Mouse (Mus musculus) liver, embryonic 14.5 days (tissue): ENCODE results near the gene Rabl6. TPM values are rescaled to one million over a fixed set of nuclear protein-coding genes. Genes with fewer than 3 reads are reported as not detected.
A peak's percentile ranks its signal among the peaks of the same experiment; 100 is the strongest.

Experiments
- ATAC-seq: fragments of 200-750 bp; cut with Nextera tagmentation; 2 replicates; pipeline ENCODE4 v1.8.0; 2017; ENCODE audit warnings: moderate number of reproducible peaks, mild to moderate bottlenecking, moderate library complexity; ENCODE audit not compliant: insufficient read depth
- DNase-seq, 3 experiments: peaks; one replicate each; pipeline ENCODE4 v3.0.0-alpha.2; 2012 to 2013; ENCODE audit warnings: low read depth in 3 of 3, low spot score in 3 of 3
- H3K27ac ChIP-seq: fragments of 300-500 bp; sonication (generic); 2 replicates; pipeline ENCODE4 v1.5.1; 2014; ENCODE audit warnings: moderate library complexity, mild to moderate bottlenecking, control low read depth, inconsistent platforms
- H3K27me3 ChIP-seq: fragments of 300-500 bp; sonication (generic); 2 replicates; pipeline ENCODE4 v1.6.1; 2014; ENCODE audit warnings: mild to moderate bottlenecking, low read length, moderate library complexity; ENCODE audit not compliant: control insufficient read depth, insufficient read depth
- H3K36me3 ChIP-seq: fragments of 300-500 bp; sonication (generic); replicated peaks from 2 replicates; pipeline ENCODE4 v1.6.1; 2014; ENCODE audit warnings: low read depth; ENCODE audit not compliant: control insufficient read depth, insufficient read depth
- H3K4me1 ChIP-seq, 2 experiments: fragments of 200-500 bp in 1 of 2; fragments of 300-500 bp in 1 of 2; sonication (generic) in 1 of 2; replicated peaks; 2 replicates each; pipeline ENCODE4 v1.6.1; 2012 to 2014; ENCODE audit warnings: antibody characterized with exemption in 1 of 2, inconsistent platforms in 1 of 2, low read length in 1 of 2; ENCODE audit not compliant: control insufficient read depth in 2 of 2, insufficient read depth in 2 of 2
- H3K4me2 ChIP-seq: fragments of 300-500 bp; sonication (generic); 2 replicates; pipeline ENCODE4 v1.6.1; 2014; ENCODE audit warnings: low read depth, mild to moderate bottlenecking, control low read depth, moderate library complexity
- H3K4me3 ChIP-seq, 2 experiments: fragments of 200-500 bp in 1 of 2; fragments of 300-500 bp in 1 of 2; sonication (generic) in 1 of 2; 2 replicates each; pipeline ENCODE4 v1.5.1; 2012 to 2014; ENCODE audit warnings: low read depth in 2 of 2, low read length in 2 of 2, mild to moderate bottlenecking in 2 of 2, control low read depth in 1 of 2, inconsistent platforms in 1 of 2, moderate library complexity in 1 of 2; ENCODE audit not compliant: insufficient read depth in 1 of 2
- H3K9ac ChIP-seq: fragments of 300-500 bp; sonication (generic); replicated peaks from 2 replicates; pipeline ENCODE4 v1.6.1; 2014; ENCODE audit warnings: mild to moderate bottlenecking, control low read depth, moderate library complexity
- H3K9me3 ChIP-seq: fragments of 300-500 bp; sonication (generic); 2 replicates; pipeline ENCODE4 v1.6.1; 2016; ENCODE audit warnings: low read length, mixed read lengths; ENCODE audit not compliant: control insufficient read depth
- CTCF ChIP-seq: IDR thresholded peaks from 2 replicates; pipeline ENCODE4 v1.5.1; 2016; ENCODE audit warnings: antibody characterized with exemption, low read depth, control low read depth
- EP300 ChIP-seq: IDR thresholded peaks from 2 replicates; pipeline ENCODE4 v1.6.1; 2016; ENCODE audit warnings: antibody characterized with exemption, low read depth
- WGBS: fragments of 180-500 bp; shearing (Covaris S2); extraction: QIAGEN DNeasy Blood & Tissue Kit; methylation state at CpG from one replicate; pipeline ENCODE4 v1.1.7; 2014; ENCODE audit not compliant: insufficient replicate concordance; 5-methylcytosine and 5-hydroxymethylcytosine counted together
- polyA plus RNA-seq, 2 experiments: library from polyadenylated mRNA; depleted of rRNA in 1 of 2; stranded (reverse) in 1 of 2; unstranded in 1 of 2; fragments of >200 nt; fragmentation: Nextera tagmentation in 1 of 2; extraction: Ambion mirVana in 1 of 2; gene quantifications; 2 replicates each; pipeline versions ENCODE4 v1.2.1 to v1.2.3; 2012 to 2014

The Rabl6 gene
- polyA plus RNA-seq, 2 experiments, result 18.6 to 21.5 TPM

GRCm38 (mm10) chr2:25573068-25573467, 35.3 kb downstream of the Rabl6 start:
- H3K9ac ChIP-seq, result no peak overlapping the region
- H3K4me3 ChIP-seq, result no peak overlapping the region
- peak overlapping the region; percentile 86 for H3K4me2 ChIP-seq
- DNase-seq, result no peak
- peaks cover 27% of the 10 kb centered on the region for H3K27me3 ChIP-seq
- no peak for TF ChIP-seq EP300
- no peak for TF ChIP-seq CTCF
- peaks cover 10 to 13% of the 10 kb centered on the region in 2 experiments for H3K4me1 ChIP-seq
- H3K27ac ChIP-seq, result no peak overlapping the region
- WGBS, result 63% methylated on average over 2 of the region's 2 CpGs
- H3K36me3 ChIP-seq, result no peaks in the 10 kb centered on the region
- no peaks in the 10 kb centered on the region for H3K9me3 ChIP-seq
- ATAC-seq, result no peak

- Histone ChIP-seq H3K27ac (no peak overlapping the region), H3K27me3 (peaks cover 8% of the 10 kb centered on the region), H3K4me3 (no peak overlapping the region), H3K4me2 (no peak overlapping the region), H3K4me1 (peaks cover 10 to 13% of the 10 kb centered on the region in 2 experiments), H3K9ac (no peak overlapping the region), H3K36me3 (no peaks in the 10 kb centered on the region), H3K9me3 (no peaks in the 10 kb centered on the region)
- no peak for TF ChIP-seq CTCF
- TF ChIP-seq EP300, result no peak
- 63% methylated on average over 4 of the region's 4 CpGs for WGBS
- no peak for ATAC-seq
- DNase-seq, result no peak
Observed at GRCm38 (mm10) chr2:25571221-25571620, 37.1 kb downstream of the Rabl6 start.

GRCm38 (mm10) chr2:25569323-25569722, 39.0 kb downstream of the Rabl6 start:
- H3K27ac ChIP-seq, result no peak overlapping the region
- H3K9me3 ChIP-seq, result no peaks in the 10 kb centered on the region
- no peak for DNase-seq
- no peaks in the 10 kb centered on the region for H3K27me3 ChIP-seq
- WGBS, result 83% methylated on average over 3 of the region's 3 CpGs
- H3K4me2 ChIP-seq, result no peak overlapping the region
- no peak overlapping the region for H3K4me3 ChIP-seq
- peaks cover 7 to 10% of the 10 kb centered on the region in 2 experiments for H3K4me1 ChIP-seq
- H3K9ac ChIP-seq, result no peak overlapping the region
- no peaks in the 10 kb centered on the region for H3K36me3 ChIP-seq
- TF ChIP-seq CTCF (no peak), EP300 (no peak)
- ATAC-seq, result no peak

- Histone ChIP-seq H3K4me3 (no peak overlapping the region), H3K27ac (no peak overlapping the region), H3K4me2 (no peak overlapping the region), H3K9me3 (no peaks in the 10 kb centered on the region), H3K27me3 (no peaks in the 10 kb centered on the region), H3K36me3 (peaks cover 3% of the 10 kb centered on the region), H3K9ac (no peak overlapping the region), H3K4me1 (peaks cover 3 to 4% of the 10 kb centered on the region in 2 experiments)
- DNase-seq (no peak), ATAC-seq (no peak)
- 76% methylated on average over 6 of the region's 6 CpGs for WGBS
- TF ChIP-seq CTCF, result no peak
- TF ChIP-seq EP300, result no peak
Observed at GRCm38 (mm10) chr2:25568473-25569019, 39.8 kb downstream of the Rabl6 start.

- H3K36me3 ChIP-seq, result peaks cover 17% of the 10 kb centered on the region
- TF ChIP-seq EP300, result no peak
- TF ChIP-seq CTCF, result peak; percentile 40
- no peak overlapping the region for H3K9ac ChIP-seq
Observed at GRCm38 (mm10) chr2:25566558-25566957, 41.8 kb downstream of the Rabl6 start.

More at GRCm38 (mm10) chr2:25566558-25566957, 41.8 kb downstream of the Rabl6 start:
- 85% methylated on average over 6 of the region's 6 CpGs for WGBS
- Histone ChIP-seq H3K27me3 (no peaks in the 10 kb centered on the region), H3K4me3 (no peak overlapping the region), H3K27ac (no peak overlapping the region), H3K4me1 (no peaks in the 10 kb centered on the region), H3K4me2 (no peak overlapping the region), H3K9me3 (no peaks in the 10 kb centered on the region)
- ATAC-seq (no peak), DNase-seq (no peak)
